Mouse (Mus musculus) ES-Bruce4 (cell line): ENCODE results near the gene Dpf3. TPM values are rescaled to one million over a fixed set of nuclear protein-coding genes. Genes with fewer than 3 reads are reported as not detected.

Experiments used
- H3K27ac ChIP-seq: 2 replicates; pipeline ENCODE4 v1.5.1; 2012; ENCODE audit warnings: low read length, inconsistent platforms; ENCODE audit not compliant: insufficient read depth
- H3K27me3 ChIP-seq: 2 replicates; pipeline ENCODE4 v1.6.1; 2012; ENCODE audit warnings: mild to moderate bottlenecking, low read length, inconsistent platforms; ENCODE audit not compliant: control insufficient read depth, poor library complexity, insufficient read depth, severe bottlenecking
- H3K36me3 ChIP-seq: 2 replicates; pipeline ENCODE4 v1.6.1; 2012; ENCODE audit warnings: inconsistent platforms, mild to moderate bottlenecking, low read length, moderate library complexity; ENCODE audit not compliant: control insufficient read depth, poor library complexity, insufficient read depth, severe bottlenecking
- H3K4me1 ChIP-seq: one replicate; pipeline ENCODE4 v1.8.1; 2011; ENCODE audit warnings: low read length; ENCODE audit not compliant: control insufficient read depth, insufficient read depth
- H3K4me3 ChIP-seq: 2 replicates; pipeline ENCODE4 v1.5.1; 2011; ENCODE audit warnings: low read depth, mild to moderate bottlenecking, low read length
- H3K9ac ChIP-seq: 2 replicates; pipeline ENCODE4 v1.6.1; 2012; ENCODE audit warnings: low read depth, mild to moderate bottlenecking, inconsistent platforms; ENCODE audit not compliant: poor library complexity, severe bottlenecking
- H3K9me3 ChIP-seq: replicated peaks from 2 replicates; pipeline ENCODE4 v1.6.1; 2012; ENCODE audit warnings: mild to moderate bottlenecking, low read length, inconsistent platforms; ENCODE audit not compliant: control insufficient read depth, poor library complexity, insufficient read depth, severe bottlenecking
- CTCF ChIP-seq: IDR thresholded peaks from one replicate; pipeline ENCODE4 v1.8.1; 2011; ENCODE audit warnings: low read depth, low read length
- EP300 ChIP-seq: IDR thresholded peaks from 2 replicates; pipeline ENCODE4 v1.6.1; 2011; ENCODE audit warnings: low read depth, low read length; ENCODE audit not compliant: insufficient read depth
- POLR2A ChIP-seq: IDR thresholded peaks from one replicate; pipeline ENCODE4 v1.8.1; 2011; ENCODE audit warnings: low read length; ENCODE audit not compliant: insufficient read depth
- polyA plus RNA-seq: library from polyadenylated mRNA; stranded (reverse); fragments of >200 nt; gene quantifications from 2 replicates; pipeline ENCODE4 v1.2.4, GENCODE M21; 2011; ENCODE audit warnings: low read depth; ENCODE audit not compliant: missing spikeins, insufficient read depth, insufficient read length

Dpf3 gene
- polyA plus RNA-seq, 1 experiment, result not detected

DNA sequence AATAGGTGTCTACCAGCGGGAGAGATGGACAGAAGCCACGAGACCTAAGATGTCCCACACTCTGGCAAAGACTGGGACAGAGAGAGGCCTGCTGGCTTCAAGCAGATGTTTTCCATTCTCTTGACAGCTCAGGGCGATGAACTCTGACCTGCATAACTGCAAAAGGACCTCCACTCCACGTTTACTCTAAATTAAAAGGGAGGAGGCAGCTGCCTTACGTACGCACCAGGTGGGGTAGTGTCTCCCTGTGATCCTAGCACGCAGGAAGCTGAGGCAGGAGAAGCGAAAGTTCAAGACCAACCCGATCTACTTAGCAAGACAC is 8.4 kb upstream of the Dpf3 start:
- Histone ChIP-seq H3K36me3 (no peaks in the 10 kb centered on the region), H3K4me3 (no peak overlapping the region), H3K9me3 (peaks cover 3% of the 10 kb centered on the region; the same call in 1 of the 2 replicates), H3K27me3 (no peaks in the 10 kb centered on the region; the same call in 1 of the 2 replicates), H3K27ac (no peak overlapping the region), H3K4me1 (peaks cover 4% of the 10 kb centered on the region), H3K9ac (no peak overlapping the region)
- TF ChIP-seq CTCF (no peak), POLR2A (no peak), EP300 (no peak)

DNA sequence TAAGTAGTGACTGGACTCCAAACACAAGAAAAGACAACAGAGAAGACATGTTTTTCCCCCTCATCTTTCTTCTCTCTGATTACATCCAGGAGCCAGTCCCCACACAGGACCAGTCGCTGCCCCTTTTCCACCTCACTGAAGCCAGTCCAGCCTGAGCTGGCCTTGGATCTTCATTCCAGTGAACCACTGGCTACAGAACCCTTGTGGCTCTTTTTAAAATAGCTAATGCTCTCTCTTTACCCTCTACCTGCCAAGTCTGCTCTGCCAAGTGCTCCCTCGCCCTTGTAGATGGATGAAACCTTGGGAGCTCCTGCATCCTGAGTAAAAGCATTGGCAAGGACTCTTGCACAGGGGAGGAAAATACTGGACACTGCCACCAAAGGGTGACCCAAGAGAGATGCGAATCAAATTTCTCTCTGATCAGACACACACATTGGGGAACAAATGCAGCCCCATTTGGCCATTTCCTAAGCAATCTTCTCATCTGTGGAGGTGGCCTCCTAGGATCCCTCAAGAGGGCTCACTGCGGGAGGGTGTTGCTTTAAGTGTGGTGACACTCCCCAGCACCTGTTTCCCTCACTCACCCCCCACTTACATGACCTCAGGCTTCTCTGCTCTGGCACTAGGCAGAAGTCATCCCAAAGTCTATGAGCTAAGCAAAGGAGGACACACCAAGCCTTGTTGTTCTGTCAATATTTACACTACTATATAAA is 7.9 kb upstream of the Dpf3 start:
- no peak overlapping the region for H3K9ac ChIP-seq
- H3K36me3 ChIP-seq, result no peaks in the 10 kb centered on the region
- TF ChIP-seq POLR2A, result no peak
- no peak for TF ChIP-seq CTCF
- TF ChIP-seq EP300, result no peak
- no peak overlapping the region for H3K4me3 ChIP-seq
- H3K9me3 ChIP-seq, result peaks cover 3% of the 10 kb centered on the region; the same call in 1 of the 2 replicates
- H3K27me3 ChIP-seq, result no peaks in the 10 kb centered on the region; the same call in 1 of the 2 replicates
- peaks cover 4% of the 10 kb centered on the region for H3K4me1 ChIP-seq
- H3K27ac ChIP-seq, result no peak overlapping the region

DNA sequence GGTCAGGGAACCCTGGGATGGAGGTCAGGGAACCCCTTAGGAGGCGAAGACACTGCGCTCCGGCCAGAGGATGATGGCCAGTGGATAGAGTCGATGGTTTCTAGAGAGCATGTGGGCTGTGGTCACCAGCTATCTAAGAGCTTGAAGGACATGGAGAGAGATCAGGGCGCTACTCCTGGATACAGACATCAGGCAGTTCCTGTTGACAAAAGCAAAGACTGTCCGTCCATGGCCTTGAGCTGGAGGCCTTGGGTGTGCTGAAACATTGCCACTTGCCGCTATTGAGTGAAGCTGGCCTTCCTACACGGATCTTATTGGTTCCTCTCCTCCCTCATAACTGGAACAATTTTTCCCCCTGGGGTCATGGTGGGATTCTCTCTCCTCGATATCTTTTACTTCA is 6.7 kb upstream of the Dpf3 start:
- Histone ChIP-seq H3K9me3 (peaks cover 3% of the 10 kb centered on the region; the same call in 1 of the 2 replicates), H3K4me1 (peaks cover 4% of the 10 kb centered on the region), H3K27me3 (no peaks in the 10 kb centered on the region; the same call in 1 of the 2 replicates), H3K36me3 (no peaks in the 10 kb centered on the region), H3K4me3 (no peak overlapping the region), H3K27ac (no peak overlapping the region), H3K9ac (no peak overlapping the region)
- TF ChIP-seq EP300 (no peak), CTCF (no peak), POLR2A (no peak)

DNA sequence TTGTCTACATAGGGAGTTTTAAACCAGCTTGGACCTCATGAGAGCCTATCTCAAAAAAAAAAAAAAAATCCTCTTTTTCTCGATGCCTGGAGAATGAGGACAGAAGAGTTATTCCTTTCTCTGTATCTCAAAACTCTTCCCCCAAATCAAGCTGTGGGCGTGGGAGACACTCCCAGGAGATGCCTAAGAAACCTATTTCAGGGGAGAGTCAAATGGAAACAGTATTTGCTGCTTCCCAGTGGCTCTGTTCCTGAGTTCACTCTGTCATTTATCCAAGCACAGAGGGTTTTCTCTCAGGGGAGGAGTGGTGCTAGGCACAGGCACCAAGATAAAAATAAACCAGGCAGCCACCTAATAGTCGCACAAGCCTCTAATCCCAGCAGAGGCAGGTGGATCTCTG is 5.3 kb upstream of the Dpf3 start:
- TF ChIP-seq CTCF (no peak), EP300 (no peak), POLR2A (no peak)
- Histone ChIP-seq H3K27me3 (no peaks in the 10 kb centered on the region; the same call in 1 of the 2 replicates), H3K36me3 (no peaks in the 10 kb centered on the region), H3K9ac (no peak overlapping the region), H3K4me3 (no peak overlapping the region), H3K9me3 (peaks cover 3% of the 10 kb centered on the region; the same call in 1 of the 2 replicates), H3K4me1 (peaks cover 4% of the 10 kb centered on the region), H3K27ac (no peak overlapping the region)

DNA sequence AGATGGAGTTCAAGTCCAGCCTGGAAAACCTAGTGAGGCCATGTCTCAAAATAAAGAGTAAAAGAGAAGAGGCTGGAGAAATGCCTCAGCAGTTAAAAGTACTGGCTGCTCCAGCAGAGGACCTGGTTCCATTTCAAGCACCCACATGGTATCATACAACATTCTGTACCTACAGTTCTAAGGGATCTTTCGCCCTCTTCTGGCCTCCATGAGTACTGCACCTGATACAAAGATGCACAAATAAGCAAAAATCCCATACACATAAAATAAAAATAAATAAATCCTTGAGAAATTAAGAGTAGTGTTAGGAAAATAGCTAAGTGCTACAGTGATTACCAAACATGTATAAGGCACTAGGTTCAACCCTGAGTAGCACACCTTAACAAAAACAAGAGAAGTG is 4.1 kb upstream of the Dpf3 start:
- no peak overlapping the region for H3K9ac ChIP-seq
- peaks cover 4% of the 10 kb centered on the region for H3K4me1 ChIP-seq
- TF ChIP-seq EP300, result no peak
- peak; percentile 28 for TF ChIP-seq CTCF

DNA sequence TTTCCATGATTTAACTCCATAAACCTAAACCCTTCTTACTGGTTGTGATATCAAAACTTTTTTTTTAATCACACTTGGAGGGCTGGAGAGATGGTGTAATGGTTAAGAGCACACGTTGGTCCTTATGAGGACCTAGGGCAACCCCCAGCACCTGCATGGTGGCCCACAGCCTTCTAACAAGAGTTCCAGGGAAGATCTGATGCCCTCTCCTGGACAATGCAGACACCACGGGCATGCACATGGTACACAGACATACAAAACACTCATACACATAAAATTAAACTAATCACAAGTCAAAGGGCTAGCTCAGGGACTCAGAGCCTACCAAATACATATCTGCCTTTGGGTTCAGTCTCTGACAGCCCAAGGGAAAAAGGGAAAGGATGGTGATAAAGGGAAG is 2.2 kb upstream of the Dpf3 start:
- H3K9ac ChIP-seq, result no peak overlapping the region
- peaks cover 14% of the 10 kb centered on the region for H3K27me3 ChIP-seq
- H3K9me3 ChIP-seq, result peaks cover 3% of the 10 kb centered on the region; the same call in 1 of the 2 replicates
- no peak overlapping the region for H3K27ac ChIP-seq
- no peak for TF ChIP-seq POLR2A
- peak; percentile 24 for TF ChIP-seq CTCF
- TF ChIP-seq EP300, result no peak
- no peak overlapping the region for H3K4me3 ChIP-seq
- peaks cover 2% of the 10 kb centered on the region for H3K4me1 ChIP-seq
- no peaks in the 10 kb centered on the region for H3K36me3 ChIP-seq

More for the DNA sequence above, 4.1 kb upstream of the Dpf3 start:
- no peaks in the 10 kb centered on the region for H3K36me3 ChIP-seq
- peaks cover under 1% of the 10 kb centered on the region for H3K27me3 ChIP-seq
- H3K9me3 ChIP-seq, result peaks cover 3% of the 10 kb centered on the region; the same call in 1 of the 2 replicates
- no peak overlapping the region for H3K4me3 ChIP-seq
- no peak overlapping the region for H3K27ac ChIP-seq
